Mouse (Mus musculus): ENCODE data around the gene Cyb5d1.

Cyb5d1 gene

GRCm38 (mm10) chr11:69395235-69395633, at the start of gene Cyb5d1, which contains the start of gene Naa38:
Gene Cyb5d1, minus strand, starts transcription at chr11:69395631.
Gene Naa38, plus strand, starts transcription at chr11:69395487.
- peak; percentile 96 for DNase-seq

DNA sequence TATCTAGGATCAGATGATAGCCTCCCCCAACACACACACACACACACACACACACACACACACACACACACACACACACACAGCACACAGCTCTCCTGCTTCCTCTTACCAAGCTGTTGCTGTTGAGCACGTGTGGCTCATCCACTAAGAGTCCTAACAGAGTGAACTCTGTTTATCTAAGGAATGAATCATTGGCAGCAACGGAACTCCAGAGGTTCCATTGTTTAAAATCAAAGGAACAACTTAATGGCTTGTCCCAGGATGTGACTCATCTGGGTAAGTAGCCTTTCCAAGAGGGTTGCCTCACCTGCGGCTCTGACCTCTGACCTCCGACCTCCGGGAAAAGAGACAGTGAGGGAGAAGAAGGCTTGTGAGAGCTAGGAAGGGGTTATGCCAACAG, 47.9 kb upstream of the Cyb5d1 start:
- DNase-seq = no peak

DNA sequence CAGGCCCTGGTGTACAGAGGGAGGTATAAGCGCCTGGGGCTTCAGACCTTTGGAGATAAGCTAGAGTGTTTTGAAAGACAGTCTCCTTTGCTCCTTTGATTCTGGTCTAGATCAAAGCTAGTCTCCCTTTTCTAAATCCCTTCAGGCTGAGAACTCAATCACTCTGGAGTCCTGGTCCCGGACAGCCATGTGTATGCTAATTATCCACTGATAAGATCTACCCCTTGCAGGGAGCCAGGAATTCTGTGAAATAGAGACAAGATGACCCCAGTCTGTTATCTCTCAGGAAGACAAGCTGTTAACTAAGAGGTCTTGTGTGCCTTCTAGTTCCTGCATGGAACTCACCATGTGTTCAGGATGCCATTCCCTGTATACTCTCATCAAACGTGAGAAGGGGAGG, 41.9 kb upstream of the Cyb5d1 start:
- no peak for DNase-seq

DNA sequence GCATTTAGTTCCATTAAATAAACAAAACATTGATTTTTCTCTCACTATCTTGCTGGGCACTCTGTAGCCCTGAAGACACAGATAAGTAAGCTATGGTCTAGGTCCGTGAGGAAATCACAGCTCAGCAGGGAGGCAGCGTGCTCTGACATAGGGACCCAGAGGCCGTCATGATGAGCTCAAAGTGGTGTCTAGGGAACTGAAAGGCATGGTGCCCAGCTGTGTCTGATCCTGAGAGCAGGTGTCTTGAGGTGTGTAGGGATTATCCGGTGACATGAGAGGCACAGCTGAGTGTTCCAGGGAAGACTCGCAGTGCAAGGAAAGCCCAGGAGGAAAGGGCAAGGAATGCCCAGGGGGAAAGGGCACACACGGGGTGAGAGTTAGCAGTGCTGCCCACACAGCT, 37.8 kb upstream of the Cyb5d1 start:
- DNase-seq = no peak

DNA sequence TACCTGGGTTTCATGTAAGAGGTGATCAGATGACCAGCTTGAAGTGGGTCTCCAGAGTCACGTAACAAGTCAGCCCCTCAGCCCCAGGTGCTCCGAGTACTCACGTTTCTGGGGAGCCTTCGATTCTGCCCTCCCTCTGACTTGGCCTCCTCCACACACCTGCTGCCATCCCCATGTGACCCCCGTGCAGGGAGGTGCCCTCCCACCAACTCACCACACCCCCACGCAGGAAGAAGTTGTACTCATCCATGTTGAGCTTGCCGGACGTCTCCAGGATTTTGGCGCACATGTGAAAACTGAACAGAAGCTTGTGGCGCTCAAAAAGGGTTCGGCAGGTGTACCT, 37.2 kb upstream of the Cyb5d1 start:
- DNase-seq = no peak

DNA sequence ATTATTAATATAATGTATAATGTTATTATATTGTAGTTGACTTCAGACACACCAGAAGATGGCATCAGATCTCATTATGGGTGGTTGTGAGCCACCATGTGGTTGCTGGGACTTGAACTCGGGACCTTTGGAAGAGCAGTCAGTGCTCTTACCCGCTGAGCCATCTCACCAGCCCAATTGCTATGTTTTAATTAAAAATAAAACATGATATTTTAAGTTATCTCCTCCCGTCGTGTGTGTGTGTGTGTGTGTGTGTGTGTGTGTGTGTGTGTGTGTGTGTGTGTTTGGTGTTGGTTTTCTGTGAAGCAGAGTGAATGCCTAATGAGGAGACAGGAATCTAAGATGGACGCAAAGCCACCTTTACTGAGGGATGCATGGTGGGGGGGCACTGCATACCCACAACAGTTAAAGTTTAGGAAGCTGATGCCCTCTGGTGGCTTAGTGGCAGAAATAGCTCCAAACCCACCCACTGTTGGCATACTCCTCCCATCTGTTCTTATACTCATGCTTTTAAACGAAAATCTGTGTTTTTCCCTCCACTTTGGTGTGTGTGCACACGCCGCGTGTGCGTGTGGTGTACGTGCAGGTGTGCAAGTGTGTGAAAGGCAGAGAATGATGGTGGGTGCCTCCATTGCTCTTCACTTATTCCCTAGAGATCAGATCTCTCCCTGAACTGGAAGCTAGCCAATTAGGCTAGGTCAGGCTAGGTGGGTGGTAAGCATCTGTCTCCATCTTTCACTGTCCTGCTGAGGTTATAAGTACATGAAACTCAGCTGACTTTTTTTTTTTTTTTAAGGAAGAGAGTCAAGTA, 36.6 kb upstream of the Cyb5d1 start:
- DNase-seq = peak; percentile 94

GRCm38 (mm10) chr11:69430631-69431030, 35.2 kb upstream of the Cyb5d1 start:
- no peak for DNase-seq

GRCm38 (mm10) chr11:69429313-69429712, 33.9 kb upstream of the Cyb5d1 start:
- no peak for DNase-seq

- DNase-seq = no peak
Measured at GRCm38 (mm10) chr11:69428751-69429150, 33.3 kb upstream of the Cyb5d1 start.

- DNase-seq = no peak
Measured at GRCm38 (mm10) chr11:69426246-69426645, 30.8 kb upstream of the Cyb5d1 start.

DNA sequence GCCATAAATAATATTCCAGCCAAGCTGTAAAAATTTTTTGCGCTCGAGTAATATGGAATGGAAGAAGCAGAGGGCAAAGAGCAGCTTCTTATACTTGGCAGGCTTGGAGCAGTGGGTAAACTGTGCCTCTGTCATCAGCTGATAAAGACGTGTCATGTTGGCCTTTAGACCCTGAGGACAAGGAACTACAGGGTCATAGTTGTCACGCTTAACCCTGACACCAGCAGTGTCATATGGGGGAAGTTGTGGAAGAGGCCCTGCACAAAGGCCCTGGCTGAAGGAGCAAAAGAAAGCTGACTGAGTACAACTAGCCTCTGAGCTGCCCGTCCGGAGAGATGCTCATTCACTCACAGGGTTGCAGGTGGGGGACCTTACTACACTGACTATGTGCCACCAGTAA, 28.5 kb upstream of the Cyb5d1 start:
- no peak for DNase-seq

DNA sequence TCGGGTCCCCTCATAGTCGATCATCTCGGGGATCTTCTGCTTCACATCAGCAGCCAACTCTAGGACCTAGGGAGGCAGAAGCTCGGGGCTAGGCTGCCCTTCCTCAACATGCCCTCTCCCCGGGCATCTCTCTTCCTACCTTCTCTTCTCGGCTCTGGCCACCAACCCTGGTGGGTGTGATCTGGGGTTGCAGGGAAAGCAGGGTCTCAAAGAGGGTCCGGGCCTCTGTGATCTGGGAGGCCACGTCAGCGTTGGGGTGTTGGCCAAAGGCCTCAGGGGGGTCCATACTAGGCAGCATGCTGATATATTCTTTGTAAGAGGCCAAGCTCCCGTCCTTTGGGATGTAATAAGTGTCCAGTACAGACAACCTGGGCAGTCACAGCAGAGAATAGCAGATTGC, 27.4 kb upstream of the Cyb5d1 start:
- peak; percentile 54 for DNase-seq

DNA sequence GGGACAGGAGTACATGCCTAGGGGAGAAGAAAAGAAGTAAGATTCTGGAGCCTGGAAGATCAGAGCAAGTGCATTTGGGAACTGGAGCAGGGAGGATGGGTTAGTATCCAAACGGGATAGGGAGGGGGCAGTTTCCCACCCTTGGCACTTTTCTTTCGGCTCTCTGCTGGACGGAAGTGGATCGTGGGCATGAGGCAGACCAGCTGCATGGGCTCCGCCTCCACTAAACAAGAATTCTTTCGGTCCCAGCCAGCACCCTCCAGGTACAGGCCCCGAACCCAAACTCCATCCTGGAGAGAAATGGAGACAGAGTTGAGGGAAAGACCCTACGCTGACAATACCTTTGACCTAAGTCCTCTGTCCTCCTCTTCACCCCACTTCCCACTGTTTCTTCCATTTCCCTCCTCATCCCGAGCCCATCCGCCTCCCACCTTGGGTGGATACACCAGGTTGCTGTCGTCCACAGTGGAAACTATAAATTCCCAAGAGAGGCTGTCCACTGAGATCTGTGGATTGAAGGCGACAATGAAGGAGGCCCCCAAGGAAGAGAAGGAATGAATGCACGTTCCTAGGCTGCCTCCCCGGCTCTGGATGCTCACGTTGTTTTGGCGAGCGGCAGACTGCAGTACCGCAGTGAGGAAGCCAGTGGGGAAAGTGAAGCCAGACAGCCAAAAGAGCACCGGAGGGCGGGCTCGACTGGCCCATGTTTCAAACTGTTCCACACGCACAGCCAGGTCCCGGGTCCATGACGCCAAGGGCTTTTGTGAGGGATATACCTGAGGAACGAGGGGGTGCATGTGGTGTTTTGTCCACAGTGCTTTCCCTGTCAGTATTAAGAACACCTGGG, 25.9 kb upstream of the Cyb5d1 start:
- DNase-seq = peak; percentile 54

- DNase-seq = no peak
Measured at GRCm38 (mm10) chr11:69420554-69421000, 25.1 kb upstream of the Cyb5d1 start.

- DNase-seq = peak; percentile 75
Measured at GRCm38 (mm10) chr11:69419813-69420553, 24.6 kb upstream of the Cyb5d1 start.

DNA sequence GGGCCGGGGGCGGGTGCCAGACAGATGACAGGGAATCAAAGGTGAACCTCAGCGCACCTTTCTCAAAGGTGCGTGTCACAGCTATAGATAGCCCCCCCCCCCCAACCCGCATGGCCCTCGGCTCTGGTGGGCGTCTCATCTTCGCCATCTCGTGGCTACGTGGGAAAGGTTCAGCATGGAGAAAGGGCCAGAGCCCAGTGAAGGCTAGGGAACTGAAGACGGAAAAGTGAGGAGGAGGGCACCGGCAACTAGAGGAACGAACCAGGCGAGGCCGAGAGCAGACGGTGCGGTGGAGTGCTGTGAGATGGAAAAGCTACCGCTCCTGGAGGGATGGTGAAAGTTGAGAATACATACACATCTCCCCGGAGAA, 24.0 kb upstream of the Cyb5d1 start:
- peak; percentile 70 for DNase-seq

DNA sequence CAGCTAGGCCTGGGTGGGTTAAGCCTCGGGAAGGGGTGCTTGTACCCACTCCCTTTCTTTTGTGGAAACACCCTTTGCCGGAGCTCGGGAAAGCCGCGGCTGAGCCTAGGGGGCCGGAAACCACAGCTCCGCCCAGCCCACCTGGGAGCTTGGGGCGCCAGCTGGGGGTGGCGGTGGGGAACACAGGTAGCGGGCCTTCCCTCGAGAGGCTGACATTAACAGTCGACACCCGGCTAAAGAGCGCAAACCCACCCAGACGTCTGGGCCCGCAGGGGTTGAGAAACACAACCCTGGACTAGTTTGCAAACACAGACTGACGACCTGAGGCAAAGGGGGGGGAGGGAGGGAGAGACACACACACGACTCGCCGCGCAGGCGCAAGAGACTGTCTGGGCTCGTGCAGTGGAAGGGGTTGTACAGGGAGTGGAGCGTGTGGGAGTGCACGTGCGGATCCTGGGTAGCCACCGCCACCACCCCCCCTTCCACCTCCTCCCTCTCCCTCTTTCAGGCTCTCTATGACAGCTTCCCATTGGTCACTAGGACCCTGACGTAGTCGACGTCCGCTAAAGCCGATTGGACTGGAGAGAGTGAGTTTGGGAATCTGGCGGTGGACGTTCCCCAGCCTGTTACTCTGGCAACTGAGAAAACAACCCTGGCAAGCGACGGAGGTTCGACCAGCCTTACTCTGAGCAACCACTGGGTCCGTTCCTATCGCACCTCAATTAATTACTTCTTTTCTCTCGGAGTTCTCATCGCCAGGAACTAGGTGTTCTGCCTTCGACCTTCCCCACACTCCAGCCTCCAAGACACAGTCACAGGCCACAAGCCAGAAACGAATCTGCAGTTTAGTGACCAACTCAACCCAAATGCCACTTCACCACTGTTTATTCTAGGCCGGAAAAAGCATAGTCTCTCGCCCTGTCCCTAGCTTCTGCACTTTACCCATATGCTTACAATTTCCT, 23.3 kb upstream of the Cyb5d1 start:
- peak; percentile 96 for DNase-seq

GRCm38 (mm10) chr11:69417449-69418384, 22.3 kb upstream of the Cyb5d1 start:
- peak; percentile 98 for DNase-seq

GRCm38 (mm10) chr11:69416921-69417448, 21.6 kb upstream of the Cyb5d1 start:
- no peak for DNase-seq

DNA sequence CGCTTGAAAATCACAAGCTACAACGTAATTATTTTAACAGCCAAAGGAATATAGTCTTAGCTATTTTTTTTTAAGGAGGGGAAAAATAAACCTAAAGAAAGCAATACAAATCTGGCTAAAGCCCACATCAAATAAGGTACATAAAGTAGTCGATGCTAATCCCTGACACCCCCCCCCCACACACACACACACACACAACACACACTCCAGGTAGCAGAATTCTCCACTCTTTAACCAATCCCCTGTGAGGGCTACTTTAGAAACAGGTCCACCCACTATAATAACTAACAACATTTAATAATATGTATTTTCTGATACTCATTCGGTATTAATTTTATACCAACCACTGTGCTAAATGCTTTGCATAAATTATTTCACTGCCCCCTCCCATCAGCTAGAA, 21.1 kb upstream of the Cyb5d1 start:
- peak; percentile 56 for DNase-seq
